Mouse (Mus musculus) forebrain, embryonic 15.5 days (tissue): Measurements from ENCODE around the gene Zkscan14. TPM values are rescaled to one million over a fixed set of nuclear protein-coding genes. Genes with fewer than 3 reads are reported as not detected.
A peak's percentile ranks its signal among the peaks of the same experiment; 100 is the strongest.

ENCODE experiments used
- ATAC-seq: fragments of 200-750 bp; cut with Nextera tagmentation; replicated peaks from 2 replicates; pipeline ENCODE4 v1.8.0; 2017; ENCODE audit warnings: mild to moderate bottlenecking, moderate TSS enrichment, moderate library complexity
- H3K27ac ChIP-seq: fragments of 300-500 bp; sonication (generic); replicated peaks from 2 replicates; pipeline ENCODE4 v1.5.1; 2015; ENCODE audit warnings: mild to moderate bottlenecking, inconsistent platforms
- H3K27me3 ChIP-seq: fragments of 300-500 bp; sonication (generic); 2 replicates; pipeline ENCODE4 v1.6.1; 2015; ENCODE audit warnings: inconsistent platforms
- H3K36me3 ChIP-seq: fragments of 300-500 bp; sonication (generic); 2 replicates; pipeline ENCODE4 v1.6.1; 2015; ENCODE audit warnings: mild to moderate bottlenecking, inconsistent platforms
- H3K4me1 ChIP-seq: fragments of 300-500 bp; sonication (generic); 2 replicates; pipeline ENCODE4 v1.6.1; 2015; ENCODE audit warnings: inconsistent platforms
- H3K4me2 ChIP-seq: fragments of 300-500 bp; sonication (generic); replicated peaks from 2 replicates; pipeline ENCODE4 v1.6.1; 2015; ENCODE audit warnings: mild to moderate bottlenecking, inconsistent platforms
- H3K4me3 ChIP-seq: fragments of 300-500 bp; sonication (generic); 2 replicates; pipeline ENCODE4 v1.5.1; 2015; ENCODE audit warnings: mild to moderate bottlenecking, inconsistent platforms
- H3K9ac ChIP-seq: fragments of 300-500 bp; sonication (generic); replicated peaks from 2 replicates; pipeline ENCODE4 v1.6.1; 2015; ENCODE audit warnings: mild to moderate bottlenecking, inconsistent platforms
- H3K9me3 ChIP-seq: fragments of 300-500 bp; sonication (generic); 2 replicates; pipeline ENCODE4 v1.6.1; 2016; ENCODE audit warnings: inconsistent platforms
- WGBS: fragments of 180-500 bp; shearing (Covaris S2); methylation state at CpG from one replicate; pipeline ENCODE4 v1.1.7; 2015; ENCODE audit warnings: mixed read lengths; 5-methylcytosine and 5-hydroxymethylcytosine counted together
- polyA plus RNA-seq: library from polyadenylated mRNA; unstranded; fragments of >200 nt; fragmentation: Nextera tagmentation; extraction: Ambion mirVana; gene quantifications from 2 replicates; pipeline ENCODE4 v1.2.1, GENCODE M21; 2015

Gene Zkscan14
- polyA plus RNA-seq, 1 experiment from 2014 or later: 17.0 TPM

- H3K36me3 ChIP-seq: peaks cover 40% of the 10 kb centered on the region
- peak within 1 kb of the TSS; percentile 84 for H3K27ac ChIP-seq
- H3K4me1 ChIP-seq: peaks cover 25% of the 10 kb centered on the region
- ATAC-seq: no peak
- H3K4me2 ChIP-seq: peak within 1 kb of the TSS; percentile 68
- H3K9me3 ChIP-seq: no peaks in the 10 kb centered on the region
- WGBS: 75% methylated on average over 2 of the region's 2 CpGs
- no peaks in the 10 kb centered on the region for H3K27me3 ChIP-seq
- H3K9ac ChIP-seq: peak within 1 kb of the TSS; percentile 93
- H3K4me3 ChIP-seq: peak within 1 kb of the TSS; percentile 92
Measured at GRCm38 (mm10) chr5:145191962-145192361, 9.7 kb downstream of the Zkscan14 start, which contains the start of gene Atp5j2. TSS of gene Atp5j2 (minus strand) at chr5:145192062.

- Histone ChIP-seq H3K4me1 (peaks cover 25% of the 10 kb centered on the region), H3K27ac (peak overlapping the region; percentile 84), H3K36me3 (peaks cover 48% of the 10 kb centered on the region), H3K9me3 (no peaks in the 10 kb centered on the region), H3K9ac (peak overlapping the region; percentile 93), H3K4me3 (peak overlapping the region; percentile 92), H3K4me2 (peak overlapping the region; percentile 68), H3K27me3 (no peaks in the 10 kb centered on the region)
- WGBS: under 1% methylated on average over 41 of the region's 41 CpGs
- ATAC-seq: peak; percentile 91
Measured at GRCm38 (mm10) chr5:145190875-145191798, 10.5 kb downstream of the Zkscan14 start.

GRCm38 (mm10) chr5:145190373-145190772 lies 11.3 kb downstream of the Zkscan14 start:
- 58% methylated on average over 5 of the region's 5 CpGs for WGBS
- H3K36me3 ChIP-seq: peaks cover 48% of the 10 kb centered on the region

GRCm38 (mm10) chr5:145189416-145189815 lies 12.3 kb downstream of the Zkscan14 start:
- no peak overlapping the region for H3K9ac ChIP-seq
- peaks cover 47% of the 10 kb centered on the region for H3K36me3 ChIP-seq
- no peaks in the 10 kb centered on the region for H3K27me3 ChIP-seq
- H3K4me2 ChIP-seq: no peak overlapping the region
- no peak for ATAC-seq
- H3K9me3 ChIP-seq: no peaks in the 10 kb centered on the region
- H3K4me1 ChIP-seq: peaks cover 25% of the 10 kb centered on the region
- H3K4me3 ChIP-seq: no peak overlapping the region
- WGBS: 97% methylated on average over 6 of the region's 6 CpGs
- H3K27ac ChIP-seq: no peak overlapping the region

More at GRCm38 (mm10) chr5:145190373-145190772, 11.3 kb downstream of the Zkscan14 start:
- Histone ChIP-seq H3K4me1 (peaks cover 25% of the 10 kb centered on the region), H3K9ac (peak overlapping the region; percentile 93), H3K4me3 (peak overlapping the region; percentile 92), H3K27me3 (no peaks in the 10 kb centered on the region), H3K27ac (no peak overlapping the region), H3K9me3 (no peaks in the 10 kb centered on the region), H3K4me2 (peak overlapping the region; percentile 68)
- no peak for ATAC-seq

- no peak overlapping the region for H3K4me2 ChIP-seq
- H3K27me3 ChIP-seq: no peaks in the 10 kb centered on the region
- no peak for ATAC-seq
- no peak overlapping the region for H3K27ac ChIP-seq
- WGBS: 95% methylated on average over 2 of the region's 2 CpGs
- H3K4me3 ChIP-seq: no peak overlapping the region
- peaks cover 14% of the 10 kb centered on the region for H3K4me1 ChIP-seq
- no peak overlapping the region for H3K9ac ChIP-seq
- peaks cover 78% of the 10 kb centered on the region for H3K36me3 ChIP-seq
- no peaks in the 10 kb centered on the region for H3K9me3 ChIP-seq
Measured at GRCm38 (mm10) chr5:145185244-145185643, 16.4 kb downstream of the Zkscan14 start.

- Histone ChIP-seq H3K27me3 (no peaks in the 10 kb centered on the region), H3K36me3 (peaks cover 97% of the 10 kb centered on the region), H3K4me1 (no peaks in the 10 kb centered on the region), H3K27ac (no peak overlapping the region), H3K4me3 (no peak overlapping the region), H3K9ac (no peak overlapping the region), H3K4me2 (no peak overlapping the region), H3K9me3 (no peaks in the 10 kb centered on the region)
- WGBS: 82% methylated on average over 18 of the region's 18 CpGs
- ATAC-seq: no peak
Measured at GRCm38 (mm10) chr5:145178461-145178980, 23.1 kb downstream of the Zkscan14 start.

- peak overlapping the region; percentile 94 for H3K9ac ChIP-seq
- peaks cover 28% of the 10 kb centered on the region for H3K4me1 ChIP-seq
- ATAC-seq: peak; percentile 76
- H3K9me3 ChIP-seq: no peaks in the 10 kb centered on the region
- peak overlapping the region; percentile 84 for H3K27ac ChIP-seq
- H3K4me2 ChIP-seq: peak overlapping the region; percentile 63
- WGBS: under 1% methylated on average over 28 of the region's 28 CpGs
- H3K4me3 ChIP-seq: peak overlapping the region; percentile 89
- peaks cover 28% of the 10 kb centered on the region for H3K36me3 ChIP-seq
- H3K27me3 ChIP-seq: no peaks in the 10 kb centered on the region
Measured at GRCm38 (mm10) chr5:145167306-145167661, 34.4 kb downstream of the Zkscan14 start.

- ATAC-seq: peak; percentile 96
- Histone ChIP-seq H3K27ac (peak within 1 kb of the TSS; percentile 84), H3K4me3 (peak within 1 kb of the TSS; percentile 89), H3K9ac (peak within 1 kb of the TSS; percentile 94), H3K27me3 (no peaks in the 10 kb centered on the region), H3K36me3 (peaks cover 27% of the 10 kb centered on the region), H3K4me2 (peak within 1 kb of the TSS; percentile 63), H3K4me1 (peaks cover 28% of the 10 kb centered on the region), H3K9me3 (no peaks in the 10 kb centered on the region)
- under 1% methylated on average over 51 of the region's 51 CpGs for WGBS
Measured at GRCm38 (mm10) chr5:145166536-145167305, 34.9 kb downstream of the Zkscan14 start, which contains the start of the genes Ptcd1 and Cpsf4. TSS of gene Ptcd1 (minus strand) at chr5:145167108. TSS of gene Cpsf4 (plus strand) at chr5:145167213.

GRCm38 (mm10) chr5:145165184-145165583 lies 36.5 kb downstream of the Zkscan14 start:
- Histone ChIP-seq H3K4me1 (peaks cover 28% of the 10 kb centered on the region), H3K9ac (no peak overlapping the region), H3K9me3 (no peaks in the 10 kb centered on the region), H3K27ac (no peak overlapping the region), H3K4me3 (no peak overlapping the region), H3K4me2 (no peak overlapping the region), H3K36me3 (peaks cover 21% of the 10 kb centered on the region; the same call in 1 of the 2 replicates), H3K27me3 (no peaks in the 10 kb centered on the region)
- WGBS: 91% methylated on average over 15 of the region's 15 CpGs
- no peak for ATAC-seq

- WGBS: 81% methylated on average over 3 of the region's 3 CpGs
Measured at GRCm38 (mm10) chr5:145164710-145165109, 37.0 kb downstream of the Zkscan14 start.

GRCm38 (mm10) chr5:145161361-145161760 lies 40.3 kb downstream of the Zkscan14 start:
- H3K36me3 ChIP-seq: peaks cover 50% of the 10 kb centered on the region
- H3K27me3 ChIP-seq: no peaks in the 10 kb centered on the region
- no peak overlapping the region for H3K4me2 ChIP-seq
- no peak overlapping the region for H3K9ac ChIP-seq
- peaks cover 12% of the 10 kb centered on the region for H3K4me1 ChIP-seq
- H3K4me3 ChIP-seq: no peak overlapping the region
- no peaks in the 10 kb centered on the region for H3K9me3 ChIP-seq
- 95% methylated on average over 14 of the region's 14 CpGs for WGBS
- no peak for ATAC-seq
- no peak overlapping the region for H3K27ac ChIP-seq

More at GRCm38 (mm10) chr5:145164710-145165109, 37.0 kb downstream of the Zkscan14 start:
- no peak overlapping the region for H3K9ac ChIP-seq
- H3K4me1 ChIP-seq: peaks cover 28% of the 10 kb centered on the region
- H3K36me3 ChIP-seq: peaks cover 24% of the 10 kb centered on the region
- no peak overlapping the region for H3K27ac ChIP-seq
- H3K9me3 ChIP-seq: no peaks in the 10 kb centered on the region
- ATAC-seq: no peak
- no peaks in the 10 kb centered on the region for H3K27me3 ChIP-seq
- H3K4me2 ChIP-seq: no peak overlapping the region
- no peak overlapping the region for H3K4me3 ChIP-seq
